Comparison of ENCODE assay signal across 29 mouse cellular contexts in the genomic region with DNA sequence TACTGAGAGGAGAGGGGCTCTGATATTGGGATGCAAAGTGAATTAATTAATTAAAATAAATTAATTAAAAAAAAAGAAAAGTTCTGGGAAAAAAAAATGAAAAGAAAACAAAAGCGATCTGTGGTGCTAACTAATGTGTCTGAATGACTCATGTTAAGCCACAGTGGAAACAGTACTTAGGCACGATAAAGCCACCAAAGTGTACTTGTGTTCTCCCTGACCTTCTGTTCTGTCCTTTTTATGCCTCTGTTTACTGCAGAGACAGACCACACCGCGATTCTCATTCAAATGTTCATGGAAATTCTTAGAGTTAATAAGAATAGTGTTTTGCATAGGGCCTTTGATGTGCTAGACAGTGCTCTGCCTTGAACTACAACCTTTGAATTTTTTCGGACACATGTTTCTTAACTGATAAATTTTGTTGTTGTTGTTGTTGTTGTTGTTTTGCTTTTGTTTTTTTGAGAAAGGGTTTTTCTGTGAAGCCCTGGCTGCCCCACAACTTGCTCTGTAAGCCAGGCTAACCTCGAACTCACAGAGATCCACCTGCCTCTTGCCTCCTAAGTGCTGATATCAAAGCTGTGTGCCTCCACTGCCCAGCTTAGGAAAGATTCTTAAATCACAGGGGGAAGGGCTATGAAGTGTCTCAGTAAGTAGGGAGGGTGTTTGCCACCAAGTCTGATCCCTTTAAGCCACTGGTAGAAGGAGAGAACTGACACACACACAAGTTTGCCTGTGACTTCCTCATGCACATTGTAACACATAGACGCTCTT. TPM values are rescaled to one million over a fixed set of nuclear protein-coding genes. Genes with fewer than 3 reads are reported as not detected.
DNase-seq lines count a peak whose midpoint lies in the region; ATAC-seq lines count a peak whose summit lies in the region.
"Had no signal": no experiment of that assay in that cellular context is flagged by ENCODE, and none has a peak within 500 bp of the region (broad histone marks: within the 10 kb centered on the region; RNA-seq: fewer than 3 reads in every experiment).

No protein-coding gene starts in this region.

- no peaks in the 10 kb centered on the region for H3K27me3 ChIP-seq in heart, embryonic 10.5 days (ENCODE audit: insufficient read depth, poor library complexity, severe bottlenecking)
- H3K27me3 ChIP-seq: embryonic facial prominence, embryonic 12.5 days; embryonic facial prominence, embryonic 15.5 days; forebrain, embryonic 12.5 days; forebrain, embryonic 15.5 days; heart, embryonic 12.5 days; heart, embryonic 15.5 days; hindbrain, embryonic 13.5 days; Patski had no signal

- H3K4me3 ChIP-seq in heart, embryonic 10.5 days = no peak overlapping the region
- H3K4me3 ChIP-seq: embryonic facial prominence, embryonic 12.5 days; embryonic facial prominence, embryonic 15.5 days; erythroblast, embryonic 14.5 days; forebrain, embryonic 12.5 days; forebrain, embryonic 15.5 days; heart, adult 2 months; heart, embryonic 12.5 days; heart, embryonic 15.5 days; hindbrain, embryonic 10.5 days; hindbrain, embryonic 13.5 days had no signal

- H3K36me3 ChIP-seq in heart, embryonic 10.5 days = no peaks in the 10 kb centered on the region
- H3K36me3 ChIP-seq: embryonic facial prominence, embryonic 12.5 days; embryonic facial prominence, embryonic 15.5 days; forebrain, embryonic 12.5 days; forebrain, embryonic 15.5 days; G1E; heart, embryonic 12.5 days; heart, embryonic 15.5 days; hindbrain, embryonic 10.5 days; hindbrain, embryonic 13.5 days had no signal

- H3K4me1 ChIP-seq in heart, embryonic 10.5 days = no peaks in the 10 kb centered on the region
- H3K4me1 ChIP-seq: embryonic facial prominence, embryonic 12.5 days; embryonic facial prominence, embryonic 15.5 days; forebrain, embryonic 12.5 days; forebrain, embryonic 15.5 days; heart, embryonic 12.5 days; heart, embryonic 15.5 days; hindbrain, embryonic 10.5 days; hindbrain, embryonic 13.5 days had no signal

- peak; percentile 51 for DNase-seq in R1 (ENCODE audit: low read depth, low spot score)
- DNase-seq in induced T-regulatory cell, adult 2 months (ENCODE audit: low read depth) = peak; percentile 12
- DNase-seq in layer of hippocampus, adult 9-11 months = no peak
- no peak for DNase-seq in neural tube, embryonic 10.5 days (ENCODE audit: extremely low spot score, low spot score)
- DNase-seq in heart, embryonic 10.5 days (ENCODE audit: low spot score) = no peak
- DNase-seq: adrenal gland, postnatal 10 days; adrenal gland, postnatal 36 days; cerebellum, adult 18-20 months; cerebellum, adult 9-10 months; cerebellum, postnatal 14 days; gastrocnemius, postnatal 36 days; heart, adult 2 months; heart, postnatal 10 days; heart, postnatal 36 days; kidney, adult 11 months; kidney, adult 8-10 months had no signal

- H3K27ac ChIP-seq in heart, embryonic 10.5 days = no peak overlapping the region
- H3K27ac ChIP-seq: embryonic facial prominence, embryonic 12.5 days; embryonic facial prominence, embryonic 15.5 days; forebrain, embryonic 12.5 days; forebrain, embryonic 15.5 days; heart, adult 2 months; heart, embryonic 15.5 days; hindbrain, embryonic 10.5 days; hindbrain, embryonic 13.5 days had no signal

- ATAC-seq in CD4-positive, CD25-positive, alpha-beta regulatory T cell, adult 4 months = peak; percentile 76
- ATAC-seq: forebrain, embryonic 15.5 days; hindbrain, embryonic 16.5 days; Patski had no signal

- no peaks in the 10 kb centered on the region for H3K9me3 ChIP-seq in heart, embryonic 10.5 days
- H3K9me3 ChIP-seq: embryonic facial prominence, embryonic 12.5 days; embryonic facial prominence, embryonic 15.5 days; forebrain, embryonic 12.5 days; forebrain, embryonic 15.5 days; heart, embryonic 12.5 days; heart, embryonic 15.5 days; hindbrain, embryonic 10.5 days; hindbrain, embryonic 13.5 days had no signal

- 73% methylated on average over 7 of the region's 7 CpGs for WGBS in heart, embryonic 10.5 days

RNA-seq across cellular contexts. Expression of gene Ctsc, which starts 18.5 kb away (rescaled TPM):
- polyA plus RNA-seq in CD4-positive, CD25-positive, alpha-beta regulatory T cell, adult 4 months (2017; shearing (Covaris generic)) = 10 to 100 TPM; 88.4 to 90.7 TPM
- polyA plus RNA-seq in heart, embryonic 10.5 days (2016; fragmentation: Nextera tagmentation; extraction: Ambion mirVana) = 27.1 and 28.3 TPM in 2 replicates
- polyA plus RNA-seq: G1E had no signal

Comparison
In these comparisons a context has a peak if more than half of its experiments do, and no peak if none do; other contexts are left out.
1. DNase-seq: peak in R1 (single experiment) and induced T-regulatory cell, adult 2 months (single experiment); none in layer of hippocampus, adult 9-11 months (single experiment), neural tube, embryonic 10.5 days (single experiment) and heart, embryonic 10.5 days (single experiment).